Mouse (Mus musculus): ENCODE results near the gene Scaf4. TPM values are rescaled to one million over a fixed set of nuclear protein-coding genes. Genes with fewer than 3 reads are reported as not detected.

Scaf4 gene
- polyA plus RNA-seq, 1 experiment from 2014 or later: 15.5 TPM

DNA sequence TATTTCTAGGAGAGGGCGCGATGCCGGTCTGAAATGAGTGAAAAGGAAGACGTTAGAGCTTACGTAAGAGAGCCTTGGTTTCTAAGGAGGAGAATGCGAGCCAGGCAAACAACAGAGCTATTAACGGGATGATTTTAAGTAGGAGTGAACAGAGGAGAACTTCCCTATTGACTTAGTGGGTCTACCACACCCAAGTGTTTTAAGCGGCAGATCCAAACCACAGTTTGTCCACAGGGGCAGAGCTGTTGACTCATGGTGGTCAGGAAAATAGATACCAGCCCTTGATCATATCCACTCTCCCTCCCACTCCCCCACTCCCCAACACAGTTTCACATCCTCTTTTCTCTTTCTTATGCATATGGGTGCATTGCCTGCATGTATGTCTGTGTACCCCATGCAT is 106.9 kb downstream of the Scaf4 start:
- H3K9ac ChIP-seq: no peak overlapping the region
- WGBS: 74% methylated on average over 8 of the region's 8 CpGs
- no peaks in the 10 kb centered on the region for H3K9me3 ChIP-seq (replicated peaks)
- H3K4me3 ChIP-seq: no peak overlapping the region
- H3K36me3 ChIP-seq: no peaks in the 10 kb centered on the region
- no peaks in the 10 kb centered on the region for H3K27me3 ChIP-seq
- no peak for ATAC-seq (replicated peaks; ENCODE audit: insufficient number of reproducible peaks, insufficient read depth, low FRiP score, low read depth)
- H3K4me1 ChIP-seq (replicated peaks): peaks cover 4% of the 10 kb centered on the region
- no peak overlapping the region for H3K27ac ChIP-seq
- no peak overlapping the region for H3K4me2 ChIP-seq

DNA sequence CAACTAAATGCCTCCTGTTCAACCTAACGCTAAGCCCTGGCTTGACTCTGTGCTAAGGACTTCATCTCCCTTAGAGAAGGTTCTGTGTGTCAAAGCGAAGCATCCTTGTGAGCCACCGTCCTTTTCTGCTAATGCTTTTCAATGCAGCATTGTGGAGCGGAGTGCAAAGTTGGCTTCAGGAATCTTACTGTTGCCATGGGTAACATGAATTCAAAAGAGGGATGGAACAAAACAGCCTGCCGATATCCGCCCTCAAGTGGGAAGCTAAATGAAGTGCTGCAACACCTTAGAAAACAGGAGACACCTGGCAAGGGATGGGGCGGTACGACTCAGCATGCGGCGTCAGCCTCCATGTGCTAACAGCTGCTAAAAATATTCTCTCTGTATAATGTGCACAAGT is 107.8 kb downstream of the Scaf4 start:
- WGBS: 33% methylated on average over 10 of the region's 10 CpGs
- Histone ChIP-seq H3K27ac (no peak overlapping the region), H3K27me3 (no peaks in the 10 kb centered on the region), H3K4me3 (no peak overlapping the region), H3K9me3 (replicated peaks) (no peaks in the 10 kb centered on the region), H3K9ac (no peak overlapping the region), H3K4me1 (replicated peaks) (peaks cover 4% of the 10 kb centered on the region), H3K4me2 (0 out of 2 replicates have a peak overlapping the region, but pooled peaks have one; percentile 6), H3K36me3 (no peaks in the 10 kb centered on the region)
- ATAC-seq (replicated peaks; ENCODE audit: insufficient number of reproducible peaks, insufficient read depth, low FRiP score, low read depth): no peak

Other genes starting within 250 kb of the Scaf4 start
- 7.6 and 8.1 TPM in 2 replicates for gene Tiam1, start 140.7 kb downstream of the Scaf4 start, polyA plus RNA-seq (2015; fragmentation: Nextera tagmentation; extraction: Ambion mirVana)
- 835 and 840 TPM in 2 replicates for gene Sod1, start 63.7 kb downstream of the Scaf4 start, polyA plus RNA-seq (2015; fragmentation: Nextera tagmentation; extraction: Ambion mirVana)
- gene Hunk, start 101.5 kb upstream of the Scaf4 start, polyA plus RNA-seq (2015; fragmentation: Nextera tagmentation; extraction: Ambion mirVana): 7.2 and 9.8 TPM in 2 replicates

Data from heart, embryonic 15.5 days (tissue).